Mouse (Mus musculus) lung, postnatal 0 days (tissue): ENCODE data around the gene Ctcf. TPM values are rescaled to one million over a fixed set of nuclear protein-coding genes. Genes with fewer than 3 reads are reported as not detected.
A peak's percentile ranks its signal among the peaks of the same experiment; 100 is the strongest.

Source experiments
- ATAC-seq: fragments of 200-750 bp; cut with Nextera tagmentation; 2 replicates; pipeline ENCODE4 v1.8.0; 2017; ENCODE audit warnings: moderate library complexity
- DNase-seq: peaks from one replicate; pipeline ENCODE4 v3.0.0-alpha.2; 2016; ENCODE audit warnings: low spot score
- H3K27ac ChIP-seq: fragments of 300-500 bp; sonication (generic); 2 replicates; pipeline ENCODE4 v1.5.1; 2014; ENCODE audit warnings: antibody characterized with exemption, mild to moderate bottlenecking, low read length, mixed read lengths
- H3K27me3 ChIP-seq: fragments of 300-500 bp; sonication (generic); replicated peaks from 2 replicates; pipeline ENCODE4 v1.6.1; 2014; ENCODE audit warnings: low read length, mixed read lengths; ENCODE audit not compliant: insufficient read depth
- H3K36me3 ChIP-seq: fragments of 300-500 bp; sonication (generic); 2 replicates; pipeline ENCODE4 v1.6.1; 2014; ENCODE audit warnings: low read length, mixed read lengths; ENCODE audit not compliant: insufficient read depth
- H3K4me1 ChIP-seq: fragments of 300-500 bp; sonication (generic); 2 replicates; pipeline ENCODE4 v1.6.1; 2014; ENCODE audit warnings: antibody characterized with exemption, low read depth, low read length, mixed read lengths; ENCODE audit not compliant: insufficient read depth
- H3K4me2 ChIP-seq: fragments of 300-500 bp; sonication (generic); replicated peaks from 2 replicates; pipeline ENCODE4 v1.6.1; 2014; ENCODE audit warnings: low read depth, mild to moderate bottlenecking, low read length, moderate library complexity, mixed read lengths
- H3K4me3 ChIP-seq: fragments of 300-500 bp; sonication (generic); 2 replicates; pipeline ENCODE4 v1.5.1; 2014; ENCODE audit warnings: low read depth, low read length
- H3K9ac ChIP-seq: fragments of 300-500 bp; sonication (generic); replicated peaks from 2 replicates; pipeline ENCODE4 v1.6.1; 2014; ENCODE audit warnings: low read depth, mild to moderate bottlenecking
- H3K9me3 ChIP-seq: fragments of 300-500 bp; sonication (generic); 2 replicates; pipeline ENCODE4 v1.6.1; 2016; ENCODE audit warnings: low read length, mixed read lengths
- CTCF ChIP-seq: IDR thresholded peaks from 2 replicates; pipeline ENCODE4 v1.5.1; 2016; ENCODE audit warnings: antibody characterized with exemption, mild to moderate bottlenecking
- EP300 ChIP-seq: IDR thresholded peaks from 2 replicates; pipeline ENCODE4 v1.6.1; 2016; ENCODE audit warnings: antibody characterized with exemption, mild to moderate bottlenecking, control low read depth
- WGBS: fragments of 180-500 bp; shearing (Covaris S2); extraction: QIAGEN DNeasy Blood & Tissue Kit; methylation state at CpG from one replicate; pipeline ENCODE4 v1.1.7; 2014; 5-methylcytosine and 5-hydroxymethylcytosine counted together
- polyA plus RNA-seq: library from polyadenylated mRNA; unstranded; fragments of >200 nt; fragmentation: Nextera tagmentation; extraction: Ambion mirVana; gene quantifications from 2 replicates; pipeline ENCODE4 v1.2.1, GENCODE M21; 2015

The Ctcf gene
- polyA plus RNA-seq, 1 experiment from 2014 or later = 73.6 TPM

DNA sequence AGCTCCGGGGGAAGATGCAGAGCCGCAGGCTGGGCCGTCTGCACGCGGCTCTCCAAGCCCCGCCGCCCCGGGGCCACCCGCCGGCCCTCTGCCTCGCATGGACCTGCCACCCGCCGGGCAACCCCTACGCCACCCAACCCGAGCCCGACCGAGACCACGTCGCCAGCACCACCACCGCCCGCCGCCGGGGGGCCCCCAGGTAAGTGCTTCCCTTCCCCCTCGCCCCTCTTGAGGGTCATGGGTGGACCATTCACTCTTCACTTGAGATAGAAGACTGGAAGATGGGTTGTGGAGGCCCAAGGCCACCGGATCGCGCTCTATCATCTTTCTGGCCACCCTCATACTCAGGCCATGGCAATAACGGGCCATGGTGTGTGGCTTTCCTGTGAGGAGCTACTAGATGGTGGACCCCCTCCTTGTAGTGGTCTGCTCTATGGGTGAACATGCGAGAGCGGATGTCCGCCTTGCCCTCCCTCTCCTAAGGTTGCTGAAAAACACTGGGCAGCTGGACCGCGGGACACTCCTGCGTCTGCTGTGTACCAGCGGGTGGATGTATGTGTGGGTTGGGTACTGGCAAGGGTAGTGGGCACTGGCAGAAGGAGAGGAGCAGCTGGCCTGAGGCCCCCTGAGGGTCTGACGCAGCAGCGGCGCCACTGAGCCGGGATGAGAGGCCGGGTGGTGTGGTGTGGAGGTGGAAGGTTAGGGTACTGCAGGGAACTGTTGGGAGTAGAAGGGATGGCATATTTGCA lies 57.9 kb downstream of the Ctcf start:
- ATAC-seq = peak; percentile 34
- Histone ChIP-seq H3K36me3 (peaks cover 6% of the 10 kb centered on the region; the same call in 1 of the 2 replicates), H3K4me1 (peaks cover 6% of the 10 kb centered on the region; the same call in 1 of the 2 replicates), H3K9ac (no peak overlapping the region), H3K4me3 (peak overlapping the region; percentile 38), H3K4me2 (peak overlapping the region; percentile 85), H3K27ac (no peak overlapping the region), H3K9me3 (no peaks in the 10 kb centered on the region), H3K27me3 (no peaks in the 10 kb centered on the region)
- WGBS = 14% methylated on average over 38 of the region's 40 CpGs
- DNase-seq = no peak
- no peak for TF ChIP-seq EP300
- TF ChIP-seq CTCF = peak; percentile 13

DNA sequence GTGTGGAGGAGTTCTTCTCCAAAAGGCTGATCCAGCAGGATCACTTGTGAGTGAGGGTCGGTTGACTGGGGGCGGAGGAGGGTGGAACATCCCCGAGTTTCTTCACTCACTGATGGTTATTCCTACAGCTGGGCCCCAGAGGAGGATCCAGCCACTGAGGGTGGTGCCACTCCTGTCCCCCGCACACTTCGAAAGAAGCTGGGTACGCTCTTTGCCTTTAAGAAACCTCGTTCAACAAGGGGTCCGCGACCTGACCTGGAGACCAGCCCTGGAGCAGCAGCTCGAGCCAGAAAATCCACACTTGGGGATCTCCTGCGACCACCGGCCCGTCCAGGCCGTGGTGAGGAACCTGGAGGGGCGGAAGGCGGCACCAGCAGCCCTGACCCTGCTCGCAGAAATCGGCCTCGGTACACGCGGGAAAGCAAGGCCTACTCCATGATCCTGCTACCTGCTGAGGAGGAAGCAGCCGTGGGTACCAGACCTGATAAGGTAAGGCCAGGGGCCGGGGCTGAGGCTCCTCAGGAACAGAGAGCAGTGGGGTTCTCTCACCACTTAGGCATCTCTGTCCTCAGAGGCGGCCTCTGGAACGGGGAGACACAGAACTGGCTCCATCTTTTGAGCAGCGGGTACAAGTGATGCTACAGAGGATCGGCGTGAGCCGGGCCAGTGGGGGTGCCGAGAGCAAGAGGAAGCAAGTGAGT lies 58.9 kb downstream of the Ctcf start:
- Histone ChIP-seq H3K9me3 (no peaks in the 10 kb centered on the region), H3K9ac (no peak overlapping the region), H3K4me1 (peaks cover 9% of the 10 kb centered on the region; the same call in 1 of the 2 replicates), H3K36me3 (peaks cover 6% of the 10 kb centered on the region; the same call in 1 of the 2 replicates), H3K4me2 (no peak overlapping the region), H3K4me3 (no peak overlapping the region), H3K27ac (no peak overlapping the region), H3K27me3 (no peaks in the 10 kb centered on the region)
- no peak for DNase-seq
- 69% methylated on average over 30 of the region's 30 CpGs for WGBS
- TF ChIP-seq EP300 = no peak
- TF ChIP-seq CTCF = no peak
- ATAC-seq = no peak

DNA sequence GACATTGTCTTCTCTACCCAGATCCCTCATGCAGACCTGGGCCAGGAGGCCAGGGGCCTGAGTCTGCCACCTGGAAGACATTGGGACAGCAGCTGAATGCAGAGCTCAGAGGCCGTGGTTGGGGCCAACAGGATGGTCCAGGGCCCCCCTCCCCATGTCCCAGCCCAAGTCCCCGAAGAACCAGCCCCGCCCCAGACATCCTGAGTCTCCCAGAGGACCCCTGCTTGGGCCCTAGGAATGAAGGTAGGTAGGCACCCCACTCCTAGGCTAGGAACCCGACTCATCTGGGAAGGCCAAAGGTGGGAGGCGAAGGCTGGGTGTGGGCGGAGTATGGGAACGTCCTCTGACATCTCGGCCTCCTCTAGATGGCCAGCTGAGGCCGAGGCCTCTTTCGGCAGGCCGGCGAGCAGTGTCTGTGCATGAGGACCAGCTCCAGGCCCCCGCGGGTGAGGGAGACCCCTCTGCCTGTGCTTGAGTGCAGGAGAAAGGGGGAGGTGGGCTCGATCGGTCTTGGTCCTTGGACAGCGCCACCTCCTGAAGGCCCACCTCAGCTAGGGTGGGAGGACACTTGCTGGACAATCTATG lies 60.9 kb downstream of the Ctcf start:
- H3K4me1 ChIP-seq = peaks cover 12% of the 10 kb centered on the region; the same call in 1 of the 2 replicates
- no peak for ATAC-seq
- 88% methylated on average over 17 of the region's 17 CpGs for WGBS
- TF ChIP-seq EP300 = no peak
- no peak for TF ChIP-seq CTCF
- H3K9ac ChIP-seq = no peak overlapping the region
- H3K9me3 ChIP-seq = no peaks in the 10 kb centered on the region
- no peak overlapping the region for H3K27ac ChIP-seq
- no peaks in the 10 kb centered on the region for H3K27me3 ChIP-seq
- H3K36me3 ChIP-seq = peaks cover 6% of the 10 kb centered on the region; the same call in 1 of the 2 replicates
- no peak overlapping the region for H3K4me2 ChIP-seq
- no peak overlapping the region for H3K4me3 ChIP-seq
- no peak for DNase-seq

DNA sequence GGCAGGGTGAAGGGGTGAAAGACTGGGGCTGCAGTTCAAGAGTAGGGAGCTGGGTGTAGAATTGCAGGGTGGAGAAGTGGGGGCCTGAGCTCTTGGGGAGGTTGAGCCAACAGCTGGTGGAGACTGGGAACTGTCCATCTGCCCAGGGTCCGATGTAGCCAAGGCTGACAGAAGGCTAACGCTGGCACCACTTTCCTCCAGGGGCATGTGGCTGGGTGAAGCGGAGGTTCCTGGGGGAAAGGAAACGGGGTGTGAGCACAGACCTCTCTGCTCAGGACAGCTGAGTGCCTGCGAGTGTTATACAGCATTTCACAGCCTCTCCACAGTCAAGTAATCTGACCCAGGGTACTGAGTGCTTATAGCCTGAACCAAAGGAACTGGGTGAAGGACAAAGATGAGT lies 62.4 kb downstream of the Ctcf start:
- peaks cover 12% of the 10 kb centered on the region; the same call in 1 of the 2 replicates for H3K4me1 ChIP-seq
- WGBS = 91% methylated on average over 5 of the region's 5 CpGs
- no peaks in the 10 kb centered on the region for H3K9me3 ChIP-seq
- peaks cover 12% of the 10 kb centered on the region; the same call in 1 of the 2 replicates for H3K36me3 ChIP-seq
- no peak overlapping the region for H3K9ac ChIP-seq
- H3K4me3 ChIP-seq = no peak overlapping the region
- no peaks in the 10 kb centered on the region for H3K27me3 ChIP-seq
- TF ChIP-seq EP300 (no peak), CTCF (no peak)
- H3K4me2 ChIP-seq = no peak overlapping the region
- H3K27ac ChIP-seq = no peak overlapping the region
- ATAC-seq = no peak
- DNase-seq = no peak

DNA sequence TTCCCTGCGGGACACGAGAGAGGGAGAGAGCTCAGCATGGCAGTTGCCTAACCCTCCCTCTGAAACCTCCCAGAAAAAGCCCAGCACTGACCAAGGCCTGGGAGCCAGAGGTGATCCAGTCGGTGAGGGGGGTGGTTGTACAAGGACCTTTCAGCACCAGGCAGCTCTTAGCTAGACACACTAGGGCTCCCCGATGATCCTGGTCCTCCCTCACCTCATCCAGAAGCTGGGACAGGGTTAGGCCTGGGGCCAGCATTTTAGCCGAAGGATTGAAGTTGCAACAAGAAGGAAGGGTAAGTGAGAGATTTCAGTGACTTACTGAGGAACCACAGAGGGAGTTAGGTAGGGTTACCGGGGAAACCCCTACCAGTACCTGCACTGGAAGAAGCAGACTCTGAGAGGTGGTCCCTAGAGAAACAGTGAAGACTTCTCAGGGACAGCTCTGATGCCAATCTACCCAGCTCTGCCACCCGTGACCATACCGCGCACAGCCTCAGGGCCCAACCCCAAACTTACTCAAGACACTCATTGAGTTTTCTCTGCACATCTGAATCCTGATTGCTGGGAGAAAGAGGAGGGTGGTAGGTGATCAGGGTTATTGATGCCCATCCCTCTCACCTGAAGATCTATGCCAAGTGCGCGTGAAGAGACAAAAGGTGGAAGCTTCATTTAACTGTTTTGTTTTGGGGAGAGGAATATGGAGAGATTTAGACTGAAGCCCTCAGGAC lies 63.3 kb downstream of the Ctcf start:
- no peak for TF ChIP-seq EP300
- TF ChIP-seq CTCF = no peak
- H3K4me1 ChIP-seq = peaks cover 6% of the 10 kb centered on the region; the same call in 1 of the 2 replicates
- 81% methylated on average over 11 of the region's 11 CpGs for WGBS
- peaks cover 13% of the 10 kb centered on the region; the same call in 1 of the 2 replicates for H3K36me3 ChIP-seq
- DNase-seq (no peak), ATAC-seq (no peak)
- peak overlapping the region; percentile 90 for H3K4me2 ChIP-seq
- no peaks in the 10 kb centered on the region for H3K27me3 ChIP-seq
- peak overlapping the region; percentile 52; the same call in 1 of the 2 replicates for H3K9ac ChIP-seq
- 0 out of 2 replicates have a peak overlapping the region, but pooled peaks have one; percentile 74 for H3K4me3 ChIP-seq
- H3K9me3 ChIP-seq = no peaks in the 10 kb centered on the region
- H3K27ac ChIP-seq = no peak overlapping the region; the same call in 1 of the 2 replicates
